Mouse (Mus musculus) forebrain, embryonic 11.5 days (tissue): Measurements from ENCODE around the gene Mbtps1. TPM values are rescaled to one million over a fixed set of nuclear protein-coding genes. Genes with fewer than 3 reads are reported as not detected.

ENCODE experiments used
- polyA plus RNA-seq: library from polyadenylated mRNA; unstranded; fragments of >200 nt; fragmentation: Nextera tagmentation; extraction: Ambion mirVana; gene quantifications from 2 replicates; pipeline ENCODE4 v1.2.1, GENCODE M21; 2014

Gene Mbtps1
- polyA plus RNA-seq, 1 experiment from 2014 or later, result 98.0 TPM

Other genes starting within 250 kb of the Mbtps1 start
- 301 and 310 TPM in 2 replicates for gene Hsbp1, start 214.2 kb downstream of the Mbtps1 start, polyA plus RNA-seq
- gene Mlycd, start 163.9 kb downstream of the Mbtps1 start, polyA plus RNA-seq, result 12.0 and 13.5 TPM in 2 replicates
- gene Osgin1, start 124.6 kb downstream of the Mbtps1 start, polyA plus RNA-seq, result 0.09 TPM in 1 of 2 replicates, not detected in the other
- gene Necab2, start 112.0 kb downstream of the Mbtps1 start, polyA plus RNA-seq, result 15.3 and 18.3 TPM in 2 replicates
- 0.13 TPM in 1 of 2 replicates, not detected in the other for gene Slc38a8, start 57.0 kb downstream of the Mbtps1 start, polyA plus RNA-seq
- 78.7 and 89.0 TPM in 2 replicates for gene Hsdl1, start 16.4 kb upstream of the Mbtps1 start, polyA plus RNA-seq
- gene Dnaaf1, start 16.5 kb upstream of the Mbtps1 start, polyA plus RNA-seq, result 0.16 TPM in 1 of 2 replicates, not detected in the other
- 15.2 and 17.1 TPM in 2 replicates for gene Taf1c, start 46.5 kb upstream of the Mbtps1 start, polyA plus RNA-seq
- gene Adad2, start 54.0 kb upstream of the Mbtps1 start, polyA plus RNA-seq, result not detected in 2 replicates
- 0.07 TPM in 1 of 2 replicates, not detected in the other for gene Kcng4, start 76.9 kb upstream of the Mbtps1 start, polyA plus RNA-seq
- 0.63 TPM in 1 of 2 replicates, not detected in the other for gene Wfdc1, start 107.6 kb upstream of the Mbtps1 start, polyA plus RNA-seq
- 1.0 and 1.7 TPM in 2 replicates for gene Atp2c2, start 141.3 kb upstream of the Mbtps1 start, polyA plus RNA-seq
- 12.6 and 13.4 TPM in 2 replicates for gene Tldc1, start 219.7 kb upstream of the Mbtps1 start, polyA plus RNA-seq